ENCODE assay signal across 17 mouse cellular contexts in genomic region chr9:63701957-63702309, GRCm38 (mm10). TPM values are rescaled to one million over a fixed set of nuclear protein-coding genes. Genes with fewer than 3 reads are reported as not detected.
DNase-seq lines count a peak whose midpoint lies in the region; ATAC-seq and TF ChIP-seq lines count a peak whose summit lies in the region.
"Had no signal": no experiment of that assay in that cellular context is flagged by ENCODE, and none has a peak within 500 bp of the region (broad histone marks: within the 10 kb centered on the region; RNA-seq: fewer than 3 reads in every experiment).

No protein-coding gene starts in this region.

- H3K27me3 ChIP-seq in lung, embryonic 16.5 days (ENCODE audit: control insufficient read depth, insufficient read depth, low read depth, low read length): no peaks in the 10 kb centered on the region
- H3K27me3 ChIP-seq in limb, embryonic 11.5 days (ENCODE audit: control insufficient read depth, insufficient read depth, low read length): no peaks in the 10 kb centered on the region
- no peaks in the 10 kb centered on the region for H3K27me3 ChIP-seq in heart, adult 2 months (ENCODE audit: control insufficient read depth, insufficient read depth, low read length)
- H3K27me3 ChIP-seq: forebrain, embryonic 12.5 days; hindbrain, embryonic 12.5 days had no signal

- H3K4me3 ChIP-seq in gastrocnemius, adult 2 months: peak overlapping the region; percentile 48
- no peak overlapping the region for H3K4me3 ChIP-seq in lung, embryonic 16.5 days (ENCODE audit: low read length)
- H3K4me3 ChIP-seq in limb, embryonic 11.5 days (ENCODE audit: low read depth, low read length): no peak overlapping the region
- no peak overlapping the region for H3K4me3 ChIP-seq in heart, adult 2 months
- H3K4me3 ChIP-seq: forebrain, embryonic 12.5 days; hindbrain, embryonic 12.5 days had no signal

- intact Hi-C loops in gastrocnemius, adult 2 months (cut with DNase I): loop anchor here (2.0 kb wide), 2 partner anchors 35 to 53 kb away; no protein-coding TSS in a partner anchor
- intact Hi-C loops in heart, adult 2 months (cut with DNase I): no loop called here

- H3K36me3 ChIP-seq in lung, embryonic 16.5 days (ENCODE audit: control insufficient read depth, insufficient read depth, low read length): no peaks in the 10 kb centered on the region
- H3K36me3 ChIP-seq in limb, embryonic 11.5 days (ENCODE audit: control insufficient read depth, insufficient read depth, low read length): no peaks in the 10 kb centered on the region
- H3K36me3 ChIP-seq in heart, adult 2 months (ENCODE audit: control insufficient read depth, insufficient read depth, low read length): 0 out of 2 replicates have a peak, but pooled peaks cover 2% of the 10 kb centered on the region
- H3K36me3 ChIP-seq: forebrain, embryonic 12.5 days; G1E; hindbrain, embryonic 12.5 days had no signal

- H3K27ac ChIP-seq in gastrocnemius, adult 2 months: peak overlapping the region; percentile 95
- H3K27ac ChIP-seq in lung, embryonic 16.5 days (ENCODE audit: low read length): peak overlapping the region; percentile 23; the same call in 1 of the 2 replicates
- 0 out of 2 replicates have a peak overlapping the region, but pooled peaks have one; percentile 21 for H3K27ac ChIP-seq in limb, embryonic 11.5 days (replicated peaks; ENCODE audit: low read depth, low read length)
- H3K27ac ChIP-seq in heart, adult 2 months: no peak overlapping the region
- H3K27ac ChIP-seq: forebrain, embryonic 12.5 days; hindbrain, embryonic 12.5 days had no signal

- TF ChIP-seq POLR2A in heart, adult 2 months (IDR thresholded peaks at IDR 0.05; ENCODE audit: insufficient read depth, low read depth, low read length): no peak

- WGBS in lung, embryonic 16.5 days: 62% methylated on average over 4 of the region's 4 CpGs
- 75% methylated on average over 4 of the region's 4 CpGs for WGBS in limb, embryonic 11.5 days
- WGBS in heart, adult 2 months: 92% methylated on average over 4 of the region's 4 CpGs

- H3K9ac ChIP-seq in lung, embryonic 16.5 days (ENCODE audit: low read length): no peak overlapping the region
- no peak overlapping the region for H3K9ac ChIP-seq in limb, embryonic 11.5 days (ENCODE audit: low read length)
- H3K9ac ChIP-seq in heart, adult 2 months (ENCODE audit: low read depth, low read length): no peak overlapping the region
- H3K9ac ChIP-seq: forebrain, embryonic 12.5 days; hindbrain, embryonic 12.5 days had no signal

- DNase-seq in gastrocnemius, adult 2 months: no peak
- no peak for DNase-seq in gastrocnemius, adult 18-20 months (ENCODE audit: low spot score)
- DNase-seq in lung, postnatal 25 days (ENCODE audit: low spot score): no peak
- DNase-seq in limb, embryonic 11.5 days (ENCODE audit: low spot score): no peak
- DNase-seq in retina, embryonic 14.5 days (ENCODE audit: low spot score): no peak
- no peak for DNase-seq in heart, adult 2 months
- no peak for DNase-seq in testis, postnatal 10 days (ENCODE audit: low spot score)
- DNase-seq: cerebellum, adult 18-20 months; cerebellum, postnatal 36 days; kidney, adult 9 months; lung, postnatal 14 days; thymus, postnatal 4 days had no signal

- no peak for TF ChIP-seq EP300 in heart, adult 2 months (IDR thresholded peaks at IDR 0.05; ENCODE audit: insufficient read depth, low read depth, low read length)

- no peaks in the 10 kb centered on the region for H3K79me2 ChIP-seq in heart, adult 2 months (replicated peaks; ENCODE audit: control insufficient read depth, insufficient read depth, low read length)

- H3K9me3 ChIP-seq in lung, embryonic 16.5 days (ENCODE audit: control insufficient read depth, low read length): no peaks in the 10 kb centered on the region
- no peaks in the 10 kb centered on the region for H3K9me3 ChIP-seq in limb, embryonic 11.5 days (ENCODE audit: control insufficient read depth, low read length)
- H3K9me3 ChIP-seq: forebrain, embryonic 12.5 days; G1E; hindbrain, embryonic 12.5 days had no signal

- H3K4me2 ChIP-seq in lung, embryonic 16.5 days (ENCODE audit: low read depth, low read length): no peak overlapping the region
- H3K4me2 ChIP-seq in limb, embryonic 11.5 days (ENCODE audit: low read depth, severe bottlenecking): no peak overlapping the region
- H3K4me2 ChIP-seq: forebrain, embryonic 12.5 days; hindbrain, embryonic 12.5 days had no signal

- H3K4me1 ChIP-seq in lung, embryonic 16.5 days (replicated peaks; ENCODE audit: control insufficient read depth, insufficient read depth, low read length): peaks cover 78% of the 10 kb centered on the region
- peaks cover 51% of the 10 kb centered on the region for H3K4me1 ChIP-seq in limb, embryonic 11.5 days (ENCODE audit: control insufficient read depth, insufficient read depth, low read length)
- H3K4me1 ChIP-seq in heart, adult 2 months (ENCODE audit: control insufficient read depth, insufficient read depth, low read length): peaks cover 29% of the 10 kb centered on the region

- ATAC-seq in lung, embryonic 16.5 days (ENCODE audit: low read depth): no peak
- no peak for ATAC-seq in limb, embryonic 11.5 days (ENCODE audit: insufficient number of reproducible peaks, low FRiP score, low TSS enrichment, low read depth)
- ATAC-seq: CD4-positive, CD25-positive, alpha-beta regulatory T cell, adult 4 months had no signal

- TF ChIP-seq CTCF in gastrocnemius, adult 2 months (IDR thresholded peaks at IDR 0.05): no peak
- no peak for TF ChIP-seq CTCF in heart, adult 2 months (IDR thresholded peaks at IDR 0.05)

RNA-seq across cellular contexts. Expression of gene Smad3, which starts 55.9 kb away (rescaled TPM):
- total RNA-seq in gastrocnemius, adult 2 months (2021): 10 to 100 TPM; 61.7 to 75.3 TPM
- total RNA-seq in gastrocnemius, adult 18-20 months (2021): 10 to 100 TPM; 56.8 to 76.4 TPM
- 18.0 and 19.5 TPM in 2 replicates for polyA plus RNA-seq in lung, embryonic 16.5 days (2015; fragmentation: Nextera tagmentation; extraction: Ambion mirVana)
- polyA plus RNA-seq in limb, embryonic 11.5 days (2014; fragmentation: Nextera tagmentation; extraction: Ambion mirVana): 21.0 and 24.0 TPM in 2 replicates
- total RNA-seq in heart, adult 2 months (2021): 10 to 100 TPM; 12.4 to 13.0 TPM
- 18.4 and 24.0 TPM in 2 replicates for polyA plus RNA-seq in heart, adult 2 months (2012; rRNA removed)

Comparison
In these comparisons a context has a peak if more than half of its experiments do, and no peak if none do; other contexts are left out.
1. RNA of gene Smad3, which starts 55.9 kb away (total RNA-seq): 56.8 to 76.4 TPM in gastrocnemius, adult 18-20 months and 61.7 to 75.3 TPM in gastrocnemius, adult 2 months; 12.4 to 13.0 TPM in heart, adult 2 months; every median in the first group is over 4 times any median in the second.